10 mouse cellular contexts compared by ENCODE assay signal in genomic region chr3:106903198-106903597, GRCm38 (mm10).
DNase-seq lines count a peak whose midpoint lies in the region; ATAC-seq and TF ChIP-seq lines count a peak whose summit lies in the region.
"Had no signal": no experiment of that assay in that cellular context is flagged by ENCODE, and none has a peak within 500 bp of the region (broad histone marks: within the 10 kb centered on the region; RNA-seq: fewer than 3 reads in every experiment).

No protein-coding gene starts in this region.

- no peak overlapping the region for H3K9ac ChIP-seq in liver, postnatal 0 days (replicated peaks)
- H3K9ac ChIP-seq: liver, embryonic 13.5 days; stomach, embryonic 15.5 days had no signal

- H3K4me2 ChIP-seq in liver, postnatal 0 days (ENCODE audit: low read depth, low read length) = no peak overlapping the region
- H3K4me2 ChIP-seq: liver, embryonic 13.5 days; stomach, embryonic 15.5 days had no signal

- ATAC-seq in liver, postnatal 0 days = no peak

- no peak overlapping the region for H3K27ac ChIP-seq in liver, postnatal 0 days (ENCODE audit: low read depth)
- H3K27ac ChIP-seq: liver, embryonic 13.5 days; stomach, embryonic 15.5 days had no signal

- H3K4me1 ChIP-seq in liver, postnatal 0 days (ENCODE audit: insufficient read depth) = no peaks in the 10 kb centered on the region
- H3K4me1 ChIP-seq: liver, embryonic 13.5 days; stomach, embryonic 15.5 days had no signal

- TF ChIP-seq CTCF in liver, postnatal 0 days (IDR thresholded peaks at IDR 0.05; ENCODE audit: low read depth) = peak; percentile 53

- TF ChIP-seq EP300 in liver, postnatal 0 days (IDR thresholded peaks at IDR 0.05; ENCODE audit: low read depth) = no peak

- no peaks in the 10 kb centered on the region for H3K36me3 ChIP-seq in liver, postnatal 0 days (replicated peaks; ENCODE audit: insufficient read depth, low read length)
- H3K36me3 ChIP-seq: liver, embryonic 13.5 days; stomach, embryonic 15.5 days had no signal

- no peaks in the 10 kb centered on the region for H3K9me3 ChIP-seq in liver, postnatal 0 days (ENCODE audit: low read length)
- H3K9me3 ChIP-seq: liver, embryonic 13.5 days; stomach, embryonic 15.5 days had no signal

- H3K4me3 ChIP-seq in liver, postnatal 0 days (ENCODE audit: low read depth, low read length) = no peak overlapping the region
- H3K4me3 ChIP-seq: liver, embryonic 13.5 days; stomach, embryonic 15.5 days had no signal

- peak; percentile 5 to 53 for DNase-seq in adrenal gland, adult (ENCODE audit: inconsistent age in 2 of 2, low spot score in 1 of 2)
- DNase-seq in adrenal gland, adult 2 months = no peak
- no peak for DNase-seq in liver, postnatal 0 days
- DNase-seq in liver = no peak
- DNase-seq in cerebellum, postnatal 10 days = peak; percentile 44 to 60
- peak; percentile 10 for DNase-seq in layer of hippocampus, adult 8-10 months (ENCODE audit: low spot score in 2 of 2)
- peak; percentile 67 for DNase-seq in retina, postnatal 1 day
- no peak for DNase-seq in adrenal gland, postnatal 4 days (ENCODE audit: low spot score in 2 of 2)
- DNase-seq: liver, embryonic 13.5 days had no signal

- WGBS in liver, postnatal 0 days (ENCODE audit: insufficient replicate concordance) = 38% methylated on average over 2 of the region's 2 CpGs

- H3K27me3 ChIP-seq in liver, postnatal 0 days (ENCODE audit: insufficient read depth, low read length) = no peaks in the 10 kb centered on the region
- H3K27me3 ChIP-seq: liver, embryonic 13.5 days; stomach, embryonic 15.5 days had no signal

Comparison
In these comparisons a context has a peak if more than half of its experiments do, and no peak if none do; other contexts are left out.
1. DNase-seq: peak in adrenal gland, adult (2 of 2), cerebellum, postnatal 10 days (2 of 2), layer of hippocampus, adult 8-10 months (2 of 2) and retina, postnatal 1 day (single experiment); none in adrenal gland, adult 2 months (single experiment), liver, postnatal 0 days (single experiment), liver (single experiment) and adrenal gland, postnatal 4 days (0 of 2).